Mouse (Mus musculus): ENCODE results near the gene Ly6g6d.

GRCm38 (mm10) chr17:35104079-35104478 lies 26.2 kb upstream of the Ly6g6d start:
- TF ChIP-seq CTCF (conservative IDR thresholded peaks at IDR 0.05; ENCODE audit: insufficient read depth, insufficient read length, low read depth, low read length) = no peak
- no peak for TF ChIP-seq POLR2A (IDR thresholded peaks at IDR 0.05; ENCODE audit: low read depth, low read length)

All from kidney, adult 2 months (tissue).